Mouse (Mus musculus) heart, adult 2 months (tissue): ENCODE data around the gene Tes3-ps.

Experiments used
- CTCF ChIP-seq: fragments of 200-600 bp; IDR thresholded peaks from 2 replicates; pipeline ENCODE4 v1.8.1; 2022; ENCODE audit warnings: antibody characterized with exemption, mild to moderate bottlenecking, moderate library complexity
- EP300 ChIP-seq: fragments of 200-500 bp; IDR thresholded peaks from 2 replicates; pipeline ENCODE4 v1.6.1; 2011; ENCODE audit warnings: low read depth, low read length, control low read depth; ENCODE audit not compliant: insufficient read depth
- POLR2A ChIP-seq: fragments of 200-500 bp; IDR thresholded peaks from 2 replicates; pipeline ENCODE4 v1.6.1; 2011; ENCODE audit warnings: mild to moderate bottlenecking, low read depth, low read length, control low read depth; ENCODE audit not compliant: insufficient read depth

- no peak for TF ChIP-seq CTCF
- TF ChIP-seq POLR2A, result no peak
- no peak for TF ChIP-seq EP300
These were observed 20.5 kb upstream of the Tes3-ps start for GRCm38 (mm10) chr13:49472676-49473005.
